Mouse (Mus musculus) CD4-positive, CD25-positive, alpha-beta regulatory T cell, adult 9 weeks (primary cell): Measurements from ENCODE around the gene Psmd12. TPM values are rescaled to one million over a fixed set of nuclear protein-coding genes. Genes with fewer than 3 reads are reported as not detected.

Source experiments
- polyA plus RNA-seq: library from polyadenylated mRNA; unstranded; fragments of 100-300 nt; shearing (Covaris generic); gene quantifications from one replicate; pipeline ENCODE4 v1.2.1, GENCODE M21; 2017

Psmd12 gene
- polyA plus RNA-seq, result 144 TPM

GRCm38 (mm10) chr11:107479053-107479861 lies at the start of gene Psmd12:
Gene Psmd12, plus strand, starts transcription at chr11:107479484.

GRCm38 (mm10) chr11:107470521-107471041 lies 8.7 kb upstream of the Psmd12 start, which contains the start of gene Pitpnc1:
Gene Pitpnc1, minus strand, starts transcription at chr11:107470699.

GRCm38 (mm10) chr11:107547351-107548203 lies 68.3 kb downstream of the Psmd12 start, which contains the start of gene Helz:
Gene Helz, plus strand, starts transcription at chr11:107547930.

Other genes with a start within 250 kb of the Psmd12 start
- 80.3 TPM for gene Pitpnc1, start 8.8 kb upstream of the Psmd12 start, polyA plus RNA-seq
- gene Helz, start 68.4 kb downstream of the Psmd12 start, polyA plus RNA-seq, result 40.2 TPM
- gene Cacng1, start 237.0 kb downstream of the Psmd12 start, polyA plus RNA-seq, result not detected